18 mouse cellular contexts compared by ENCODE assay signal in genomic region chr11:57390826-57391225, GRCm38 (mm10).
"Had no signal": no experiment of that assay in that cellular context is flagged by ENCODE, and none has a peak within 500 bp of the region (broad histone marks: within the 10 kb centered on the region; RNA-seq: fewer than 3 reads in every experiment).

No protein-coding gene starts in this region.

- H3K27me3 ChIP-seq: liver, embryonic 15.5 days; midbrain, embryonic 15.5 days; neural tube, embryonic 13.5 days had no signal

- H3K4me1 ChIP-seq: limb, embryonic 10.5 days; liver, embryonic 15.5 days; megakaryocyte, embryonic 14.5 days; midbrain, embryonic 15.5 days; neural tube, embryonic 13.5 days had no signal

- H3K4me3 ChIP-seq: left cerebral cortex, adult 2 months; limb, embryonic 10.5 days; liver, embryonic 15.5 days; megakaryocyte, embryonic 14.5 days; midbrain, embryonic 15.5 days; neural tube, embryonic 13.5 days had no signal

- H3K27ac ChIP-seq: kidney, postnatal 0 days; left cerebral cortex, adult 2 months; limb, embryonic 10.5 days; liver, embryonic 15.5 days; macrophage; midbrain, embryonic 15.5 days; neural tube, embryonic 13.5 days had no signal

- H3K9ac ChIP-seq: liver, embryonic 15.5 days; lung, embryonic 14.5 days; midbrain, embryonic 15.5 days; neural tube, embryonic 13.5 days had no signal

- H3K36me3 ChIP-seq: limb, embryonic 10.5 days; liver, embryonic 15.5 days; midbrain, embryonic 15.5 days; neural tube, embryonic 13.5 days had no signal

- ATAC-seq: midbrain, embryonic 15.5 days had no signal

- DNase-seq: kidney, adult 9 months; kidney, postnatal 4 days; lung, embryonic 14.5 days; retina, postnatal 1 day; right cerebral cortex, postnatal 4 days; spleen, adult 18-20 months; thymus, adult 18-20 months; thymus, postnatal 14 days had no signal

- H3K9me3 ChIP-seq: limb, embryonic 10.5 days; liver, embryonic 15.5 days; midbrain, embryonic 15.5 days; neural tube, embryonic 13.5 days had no signal

- H3K4me2 ChIP-seq: liver, embryonic 11.5 days; liver, embryonic 15.5 days; lung, embryonic 14.5 days; midbrain, embryonic 11.5 days; midbrain, embryonic 15.5 days; neural tube, embryonic 13.5 days had no signal
